Mouse (Mus musculus) embryonic facial prominence, embryonic 12.5 days (tissue): ENCODE measurements around the gene Pex14. TPM values are rescaled to one million over a fixed set of nuclear protein-coding genes. Genes with fewer than 3 reads are reported as not detected.

Source experiments
- ATAC-seq: fragments of 200-750 bp; cut with Nextera tagmentation; 2 replicates; pipeline ENCODE4 v1.8.0; 2017; ENCODE audit not compliant: insufficient number of reproducible peaks, insufficient read depth, low FRiP score, low TSS enrichment
- H3K27ac ChIP-seq: fragments of 300-500 bp; sonication (generic); 2 replicates; pipeline ENCODE4 v1.5.1; 2016; ENCODE audit warnings: mild to moderate bottlenecking
- H3K27me3 ChIP-seq: fragments of 300-500 bp; sonication (generic); 2 replicates; pipeline ENCODE4 v1.6.1; 2016; ENCODE audit warnings: mild to moderate bottlenecking, moderate library complexity
- H3K36me3 ChIP-seq: fragments of 300-500 bp; sonication (generic); 2 replicates; pipeline ENCODE4 v1.6.1; 2016; ENCODE audit warnings: mild to moderate bottlenecking
- H3K4me1 ChIP-seq: fragments of 300-500 bp; sonication (generic); 2 replicates; pipeline ENCODE4 v1.6.1; 2016
- H3K4me2 ChIP-seq: fragments of 300-500 bp; sonication (generic); replicated peaks from 2 replicates; pipeline ENCODE4 v1.6.1; 2016; ENCODE audit warnings: mild to moderate bottlenecking, moderate library complexity
- H3K4me3 ChIP-seq: fragments of 300-500 bp; sonication (generic); 2 replicates; pipeline ENCODE4 v1.5.1; 2016; ENCODE audit warnings: mild to moderate bottlenecking
- H3K9ac ChIP-seq: fragments of 300-500 bp; sonication (generic); 2 replicates; pipeline ENCODE4 v1.6.1; 2016; ENCODE audit warnings: mild to moderate bottlenecking, moderate library complexity
- H3K9me3 ChIP-seq: fragments of 300-500 bp; sonication (generic); 2 replicates; pipeline ENCODE4 v1.6.1; 2016; ENCODE audit warnings: mild to moderate bottlenecking, moderate library complexity
- WGBS: fragments of 180-500 bp; shearing (Covaris S2); methylation state at CpG from one replicate; pipeline ENCODE4 v1.1.7; 2016; 5-methylcytosine and 5-hydroxymethylcytosine counted together
- polyA plus RNA-seq: library from polyadenylated mRNA; unstranded; fragments of >200 nt; fragmentation: Nextera tagmentation; extraction: Ambion mirVana; gene quantifications from 2 replicates; pipeline ENCODE4 v1.2.1, GENCODE M21; 2016

Pex14 gene
- 54.1 and 55.0 TPM in 2 replicates for polyA plus RNA-seq

GRCm38 (mm10) chr4:149099369-149100017 is at the start of gene Pex14:
TSS of gene Pex14 (minus strand) at chr4:149099876.
- H3K9me3 ChIP-seq: no peaks in the 10 kb centered on the region
- peaks cover 10% of the 10 kb centered on the region for H3K4me1 ChIP-seq
- under 1% methylated on average over 50 of the region's 50 CpGs for WGBS
- ATAC-seq: peak; percentile 79
- peak within 1 kb of the TSS; percentile 92 for H3K4me3 ChIP-seq
- H3K4me2 ChIP-seq: peak within 1 kb of the TSS; percentile 89
- no peaks in the 10 kb centered on the region for H3K27me3 ChIP-seq
- H3K36me3 ChIP-seq: no peaks in the 10 kb centered on the region
- H3K9ac ChIP-seq: peak within 1 kb of the TSS; percentile 86
- peak within 1 kb of the TSS; percentile 59; the same call in 1 of the 2 replicates for H3K27ac ChIP-seq

GRCm38 (mm10) chr4:149149196-149149595 is 49.5 kb upstream of the Pex14 start:
- no peaks in the 10 kb centered on the region for H3K27me3 ChIP-seq
- H3K4me3 ChIP-seq: no peak overlapping the region
- no peaks in the 10 kb centered on the region for H3K9me3 ChIP-seq
- no peaks in the 10 kb centered on the region for H3K4me1 ChIP-seq
- H3K27ac ChIP-seq: no peak overlapping the region
- 73% methylated on average over 9 of the region's 9 CpGs for WGBS
- H3K4me2 ChIP-seq: no peak overlapping the region
- ATAC-seq: no peak
- no peak overlapping the region for H3K9ac ChIP-seq
- H3K36me3 ChIP-seq: peaks cover 48% of the 10 kb centered on the region

GRCm38 (mm10) chr4:149148084-149148483 is 48.4 kb upstream of the Pex14 start:
- Histone ChIP-seq H3K27me3 (no peaks in the 10 kb centered on the region), H3K4me3 (no peak overlapping the region), H3K9ac (no peak overlapping the region), H3K36me3 (peaks cover 37% of the 10 kb centered on the region), H3K4me2 (no peak overlapping the region), H3K27ac (no peak overlapping the region), H3K9me3 (no peaks in the 10 kb centered on the region), H3K4me1 (no peaks in the 10 kb centered on the region)
- WGBS: 73% methylated on average over 4 of the region's 4 CpGs
- ATAC-seq: no peak

- H3K9ac ChIP-seq: no peak overlapping the region
- H3K27me3 ChIP-seq: no peaks in the 10 kb centered on the region
- no peaks in the 10 kb centered on the region for H3K4me1 ChIP-seq
- no peak overlapping the region for H3K4me3 ChIP-seq
- no peak overlapping the region for H3K4me2 ChIP-seq
- ATAC-seq: no peak
- WGBS: 80% methylated on average over 7 of the region's 7 CpGs
- H3K36me3 ChIP-seq: peaks cover 31% of the 10 kb centered on the region
- no peak overlapping the region for H3K27ac ChIP-seq
- no peaks in the 10 kb centered on the region for H3K9me3 ChIP-seq
Measured at GRCm38 (mm10) chr4:149147528-149147927, 47.9 kb upstream of the Pex14 start.

DNA sequence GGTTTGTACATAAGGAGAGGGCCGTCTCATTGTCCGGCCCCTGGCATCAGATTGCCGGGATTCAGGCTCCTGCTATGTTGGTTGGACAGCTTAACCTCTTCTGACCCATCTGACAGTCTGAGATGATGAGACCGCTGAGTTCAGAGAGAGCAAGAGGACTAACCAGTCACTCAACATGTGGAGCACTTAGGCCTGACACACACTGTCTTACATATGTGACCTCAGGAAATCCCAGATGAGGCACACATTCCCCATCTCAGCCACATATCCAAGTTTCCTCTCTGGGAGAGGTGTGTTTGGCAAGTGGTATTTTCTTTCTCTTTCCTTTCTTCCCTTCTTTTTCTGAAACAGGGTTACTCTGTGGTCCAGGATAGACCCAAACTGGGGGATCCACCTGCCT is 45.5 kb upstream of the Pex14 start:
- Histone ChIP-seq H3K27ac (no peak overlapping the region), H3K27me3 (no peaks in the 10 kb centered on the region), H3K4me2 (no peak overlapping the region), H3K9me3 (no peaks in the 10 kb centered on the region), H3K4me3 (no peak overlapping the region), H3K36me3 (peaks cover 9% of the 10 kb centered on the region), H3K9ac (no peak overlapping the region), H3K4me1 (no peaks in the 10 kb centered on the region)
- 67% methylated on average over 4 of the region's 4 CpGs for WGBS
- no peak for ATAC-seq

DNA sequence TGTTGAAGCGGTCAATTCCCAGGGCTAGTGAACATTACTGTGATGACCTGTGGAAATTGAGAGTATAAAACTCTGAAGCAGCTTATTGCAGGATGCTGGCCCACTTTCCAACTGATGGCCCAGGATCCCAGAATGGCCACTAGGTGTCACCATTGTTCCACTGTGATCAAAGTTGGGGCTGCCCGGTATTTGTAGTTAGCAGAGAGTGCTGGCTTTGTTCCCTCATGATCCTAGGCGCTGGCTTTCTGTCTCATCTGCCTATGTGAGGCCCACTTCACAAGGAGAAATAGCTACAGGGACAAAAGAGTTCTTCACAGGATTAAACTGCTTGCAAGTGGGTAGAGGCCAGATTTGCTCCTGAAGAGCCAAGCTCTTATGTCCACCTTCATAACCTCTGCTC is 44.8 kb upstream of the Pex14 start:
- no peak overlapping the region for H3K9ac ChIP-seq
- H3K27ac ChIP-seq: no peak overlapping the region
- no peaks in the 10 kb centered on the region for H3K27me3 ChIP-seq
- no peak overlapping the region for H3K4me2 ChIP-seq
- H3K4me3 ChIP-seq: no peak overlapping the region
- ATAC-seq: peak; percentile 68; the same call in 1 of the 2 replicates
- 7% methylated on average over 3 of the region's 3 CpGs for WGBS
- no peaks in the 10 kb centered on the region for H3K9me3 ChIP-seq
- no peaks in the 10 kb centered on the region for H3K4me1 ChIP-seq
- peaks cover 2% of the 10 kb centered on the region for H3K36me3 ChIP-seq

DNA sequence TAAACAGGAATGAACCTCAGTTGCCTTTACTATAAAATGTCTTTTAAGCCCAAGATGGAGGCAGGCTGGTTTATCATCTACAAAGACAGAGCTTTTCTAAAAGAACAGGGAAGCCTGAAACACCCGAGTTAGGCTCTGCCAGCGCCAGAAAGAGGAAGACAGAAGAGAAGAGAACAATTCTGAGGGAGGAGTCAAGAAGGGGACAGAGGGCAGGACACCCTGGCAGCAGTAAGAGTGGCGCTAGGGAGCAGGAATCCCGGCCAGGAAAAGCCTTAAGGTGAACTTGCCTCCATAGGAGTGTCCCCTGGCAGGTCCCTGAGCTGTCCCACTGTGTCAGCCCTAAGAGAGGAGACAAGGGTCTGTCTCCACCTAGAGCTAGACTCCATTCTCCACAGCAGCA is 43.9 kb upstream of the Pex14 start:
- H3K27me3 ChIP-seq: no peaks in the 10 kb centered on the region
- H3K9ac ChIP-seq: no peak overlapping the region
- H3K9me3 ChIP-seq: no peaks in the 10 kb centered on the region
- no peaks in the 10 kb centered on the region for H3K36me3 ChIP-seq
- H3K4me1 ChIP-seq: no peaks in the 10 kb centered on the region
- 23% methylated on average over 4 of the region's 4 CpGs for WGBS
- H3K27ac ChIP-seq: no peak overlapping the region
- ATAC-seq: no peak
- no peak overlapping the region for H3K4me3 ChIP-seq
- H3K4me2 ChIP-seq: no peak overlapping the region

DNA sequence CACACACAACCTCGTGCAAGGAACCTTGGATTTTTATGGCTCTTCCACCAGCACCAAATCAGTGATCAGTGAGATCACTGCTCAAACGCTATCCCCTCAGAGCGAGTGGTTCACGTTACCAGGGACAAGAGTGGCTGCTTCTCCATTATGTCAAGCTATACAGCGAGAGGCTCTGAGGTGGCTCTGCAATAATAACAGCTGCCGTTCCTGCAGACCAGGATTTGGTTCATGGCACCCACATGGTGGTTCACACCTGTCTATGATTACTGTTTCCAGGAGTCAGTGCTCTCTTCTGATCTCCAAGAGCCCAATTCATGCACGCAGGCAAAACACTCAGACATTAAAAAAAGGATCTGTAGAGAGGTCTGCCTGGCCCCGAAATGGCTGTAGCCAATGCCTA is 38.8 kb upstream of the Pex14 start:
- no peak overlapping the region for H3K27ac ChIP-seq
- H3K27me3 ChIP-seq: no peaks in the 10 kb centered on the region
- no peak overlapping the region for H3K4me2 ChIP-seq
- no peak overlapping the region for H3K4me3 ChIP-seq
- 58% methylated on average over 8 of the region's 8 CpGs for WGBS
- H3K4me1 ChIP-seq: peaks cover 8% of the 10 kb centered on the region; the same call in 1 of the 2 replicates
- no peaks in the 10 kb centered on the region for H3K36me3 ChIP-seq
- no peak overlapping the region for H3K9ac ChIP-seq
- no peak for ATAC-seq
- H3K9me3 ChIP-seq: no peaks in the 10 kb centered on the region

DNA sequence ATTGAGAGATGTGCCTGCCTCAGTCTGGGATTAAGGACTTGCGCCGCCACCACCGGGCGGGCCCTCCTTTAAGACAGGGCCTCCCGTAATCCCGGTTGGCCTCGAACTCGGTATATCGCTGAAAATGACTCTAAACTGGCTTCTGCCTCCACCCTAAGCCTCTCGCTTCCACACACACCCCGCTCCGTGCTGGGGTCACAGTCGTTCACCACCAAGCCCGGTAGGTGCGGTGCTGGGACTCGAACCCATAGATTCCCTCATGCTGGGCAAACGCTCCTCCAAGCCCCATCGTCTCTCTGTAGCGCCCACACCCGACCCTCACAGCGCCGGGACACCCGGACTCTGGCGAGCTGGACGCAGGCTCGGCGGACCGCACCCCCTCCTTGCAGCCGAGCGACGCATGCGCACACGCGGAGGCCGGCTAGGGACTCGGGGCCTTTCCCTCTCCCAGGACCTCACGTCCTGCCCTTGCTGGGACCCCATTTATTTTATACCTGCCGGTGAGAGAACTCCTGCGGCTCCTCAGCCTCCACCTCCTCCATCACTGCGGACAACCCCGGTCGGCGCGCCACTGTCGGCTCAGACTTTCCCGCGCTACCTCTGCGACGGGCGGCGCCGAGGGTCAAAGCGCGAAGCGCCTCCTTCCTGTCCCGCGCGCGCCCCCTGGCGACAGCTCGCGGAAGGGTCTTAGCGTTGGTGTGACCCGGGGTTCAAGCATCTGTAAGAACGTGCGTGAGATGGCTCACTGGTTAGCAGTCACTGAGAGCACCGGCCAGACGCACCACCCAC is 37.5 kb upstream of the Pex14 start, which contains the start of gene Cenps:
Gene Cenps (minus strand): TSS at position 648 of the 789 bp plus-strand sequence.
- Histone ChIP-seq H3K36me3 (no peaks in the 10 kb centered on the region), H3K9me3 (no peaks in the 10 kb centered on the region), H3K27ac (peak within 1 kb of the TSS; percentile 92), H3K4me3 (peak within 1 kb of the TSS; percentile 51), H3K9ac (peak within 1 kb of the TSS; percentile 66), H3K4me1 (peaks cover 8% of the 10 kb centered on the region; the same call in 1 of the 2 replicates), H3K4me2 (peak within 1 kb of the TSS; percentile 57), H3K27me3 (no peaks in the 10 kb centered on the region)
- 2% methylated on average over 68 of the region's 68 CpGs for WGBS
- ATAC-seq: peak; percentile 78

GRCm38 (mm10) chr4:149136116-149136850 is 36.6 kb upstream of the Pex14 start:
- peak overlapping the region; percentile 51 for H3K4me3 ChIP-seq
- H3K4me1 ChIP-seq: peaks cover 8% of the 10 kb centered on the region; the same call in 1 of the 2 replicates
- peak overlapping the region; percentile 57 for H3K4me2 ChIP-seq
- H3K27ac ChIP-seq: peak overlapping the region; percentile 92
- 45% methylated on average over 18 of the region's 18 CpGs for WGBS
- peak overlapping the region; percentile 66; the same call in 1 of the 2 replicates for H3K9ac ChIP-seq
- no peaks in the 10 kb centered on the region for H3K27me3 ChIP-seq
- H3K9me3 ChIP-seq: no peaks in the 10 kb centered on the region
- H3K36me3 ChIP-seq: peaks cover 6% of the 10 kb centered on the region; the same call in 1 of the 2 replicates
- ATAC-seq: no peak

DNA sequence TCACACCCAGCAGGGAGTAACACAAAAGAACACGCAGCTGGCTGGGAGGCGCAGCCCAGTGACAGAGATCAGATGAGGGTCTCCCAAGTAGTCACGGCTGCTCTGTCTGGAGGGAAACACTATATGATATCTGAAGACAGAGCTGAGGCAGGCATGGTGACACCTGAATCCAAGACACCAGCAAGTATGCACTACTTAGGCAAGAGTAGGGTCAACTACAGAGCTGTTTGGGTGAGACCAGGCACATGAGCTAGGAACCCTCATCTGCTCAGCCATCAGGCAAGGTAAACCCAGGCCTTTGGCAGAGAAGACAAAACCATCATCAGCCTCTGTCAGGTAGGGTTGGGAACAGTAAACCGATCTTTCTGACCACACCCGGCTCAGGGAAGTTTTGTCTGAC is 33.7 kb upstream of the Pex14 start:
- no peaks in the 10 kb centered on the region for H3K9me3 ChIP-seq
- no peak overlapping the region for H3K4me2 ChIP-seq
- H3K27ac ChIP-seq: no peak overlapping the region
- H3K27me3 ChIP-seq: no peaks in the 10 kb centered on the region
- WGBS: 80% methylated on average over 5 of the region's 5 CpGs
- H3K36me3 ChIP-seq: peaks cover 25% of the 10 kb centered on the region
- peaks cover 8% of the 10 kb centered on the region; the same call in 1 of the 2 replicates for H3K4me1 ChIP-seq
- ATAC-seq: no peak
- H3K9ac ChIP-seq: no peak overlapping the region
- no peak overlapping the region for H3K4me3 ChIP-seq
